Mouse (Mus musculus): ENCODE data around the gene Ppp1r15b. TPM values are rescaled to one million over a fixed set of nuclear protein-coding genes. Genes with fewer than 3 reads are reported as not detected.

Ppp1r15b gene
- total RNA-seq, 4 experiments from 2014 or later, result 14.8 to 18.2 (median 16.3) TPM

- DNase-seq (ENCODE audit: low spot score in 2 of 2), result no peak
Measured at GRCm38 (mm10) chr1:133187948-133188680, 57.2 kb downstream of the Ppp1r15b start.

DNA sequence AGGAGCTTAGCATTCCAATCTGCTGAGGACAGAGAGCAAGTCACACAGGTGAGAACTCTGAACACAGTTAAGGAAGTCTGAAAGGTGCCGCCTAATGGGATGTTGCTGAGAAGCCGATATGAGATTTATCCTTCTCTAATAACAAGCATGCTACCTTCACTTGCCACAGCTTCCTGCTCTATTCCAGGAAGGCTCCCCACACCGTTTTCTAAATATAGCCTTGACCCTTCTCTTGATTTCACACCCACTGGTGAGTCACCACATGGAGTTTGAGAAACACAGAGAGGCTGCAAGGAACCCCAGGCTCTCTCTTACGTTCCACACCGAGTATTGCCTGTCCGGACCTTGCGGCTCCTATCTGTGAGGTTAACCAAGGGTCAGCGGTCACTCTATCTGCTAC is 57.8 kb downstream of the Ppp1r15b start:
- DNase-seq (ENCODE audit: low spot score in 2 of 2), result no peak

Other genes starting within 250 kb of the Ppp1r15b start
- gene Mdm4, start 100.6 kb upstream of the Ppp1r15b start, total RNA-seq (2022), result 10 to 100 TPM; 18.7 to 25.6 (median 21.5) TPM
- gene Pik3c2b, start 85.5 kb upstream of the Ppp1r15b start, total RNA-seq (2022), result 10 to 100 TPM in 3 of 4 experiments, 1 to 10 TPM in 1; 9.2 to 12.8 (median 11.0) TPM
- 10 to 100 TPM in 3 of 4 experiments, 1 to 10 TPM in 1; 6.6 to 15.1 (median 11.8) TPM for gene Plekha6, start 33.1 kb downstream of the Ppp1r15b start, total RNA-seq (2022)
- not detected for gene Golt1a, start 178.7 kb downstream of the Ppp1r15b start, total RNA-seq (2022)
- not detected for gene Kiss1, start 190.7 kb downstream of the Ppp1r15b start, total RNA-seq (2022)
- gene Ren1, start 219.4 kb downstream of the Ppp1r15b start, total RNA-seq (2022), result not detected
- under 1 TPM in 3 of 4 experiments, not detected in 1; 0.15 to 0.64 (median 0.40) TPM for gene Etnk2, start 232.4 kb downstream of the Ppp1r15b start, total RNA-seq (2022)

Data from gastrocnemius, adult 8-10 months (tissue).